Mouse (Mus musculus) forebrain, postnatal 0 days (tissue): ENCODE data around the gene Iqcn. TPM values are rescaled to one million over a fixed set of nuclear protein-coding genes. Genes with fewer than 3 reads are reported as not detected.

ENCODE experiments used
- ATAC-seq: fragments of 200-750 bp; cut with Nextera tagmentation; 2 replicates; pipeline ENCODE4 v1.8.0; 2017; ENCODE audit warnings: mild to moderate bottlenecking, moderate library complexity
- DNase-seq: peaks from one replicate; pipeline ENCODE4 v3.0.0-alpha.2; 2015
- H3K27ac ChIP-seq: fragments of 300-500 bp; sonication (generic); 2 replicates; pipeline ENCODE4 v1.5.1; 2014; ENCODE audit warnings: low read depth, mild to moderate bottlenecking, antibody characterized with exemption, low read length, moderate library complexity, mixed read lengths
- H3K27me3 ChIP-seq: fragments of 300-500 bp; sonication (generic); 2 replicates; pipeline ENCODE4 v1.6.1; 2014; ENCODE audit warnings: mild to moderate bottlenecking, low read length, mixed read lengths; ENCODE audit not compliant: insufficient read depth
- H3K36me3 ChIP-seq: fragments of 300-500 bp; sonication (generic); 2 replicates; pipeline ENCODE4 v1.6.1; 2014; ENCODE audit warnings: mild to moderate bottlenecking, moderate library complexity; ENCODE audit not compliant: insufficient read depth
- H3K4me1 ChIP-seq: fragments of 300-500 bp; sonication (generic); 2 replicates; pipeline ENCODE4 v1.6.1; 2014; ENCODE audit warnings: antibody characterized with exemption; ENCODE audit not compliant: insufficient read depth
- H3K4me2 ChIP-seq: fragments of 300-500 bp; sonication (generic); 2 replicates; pipeline ENCODE4 v1.6.1; 2014; ENCODE audit warnings: low read depth, mild to moderate bottlenecking, moderate library complexity
- H3K4me3 ChIP-seq: fragments of 300-500 bp; sonication (generic); 2 replicates; pipeline ENCODE4 v1.5.1; 2014; ENCODE audit warnings: low read depth, low read length, mixed read lengths
- H3K9ac ChIP-seq: fragments of 300-500 bp; sonication (generic); 2 replicates; pipeline ENCODE4 v1.6.1; 2014; ENCODE audit warnings: mild to moderate bottlenecking
- H3K9me3 ChIP-seq: fragments of 300-500 bp; sonication (generic); 2 replicates; pipeline ENCODE4 v1.6.1; 2016; ENCODE audit warnings: low read length
- CTCF ChIP-seq: sonication (generic); IDR thresholded peaks from 2 replicates; pipeline ENCODE4 v1.5.1; 2016; ENCODE audit warnings: antibody characterized with exemption, control low read depth, low read depth
- WGBS: fragments of 180-500 bp; shearing (Covaris S2); extraction: QIAGEN DNeasy Blood & Tissue Kit; methylation state at CpG from one replicate; pipeline ENCODE4 v1.1.7; 2014; 5-methylcytosine and 5-hydroxymethylcytosine counted together
- polyA plus RNA-seq: library from polyadenylated mRNA; unstranded; fragments of >200 nt; fragmentation: Nextera tagmentation; extraction: Ambion mirVana; gene quantifications from 2 replicates; pipeline ENCODE4 v1.2.1, GENCODE M21; 2015
- total RNA-seq: library from RNA; depleted of rRNA; stranded (reverse); fragments of >200 nt; gene quantifications from 2 replicates; pipeline ENCODE4 v1.2.3, GENCODE M21; 2014

Iqcn gene
- total and polyA plus RNA-seq, 2 experiments from 2014 or later = 0.08 to 0.33 TPM

DNA sequence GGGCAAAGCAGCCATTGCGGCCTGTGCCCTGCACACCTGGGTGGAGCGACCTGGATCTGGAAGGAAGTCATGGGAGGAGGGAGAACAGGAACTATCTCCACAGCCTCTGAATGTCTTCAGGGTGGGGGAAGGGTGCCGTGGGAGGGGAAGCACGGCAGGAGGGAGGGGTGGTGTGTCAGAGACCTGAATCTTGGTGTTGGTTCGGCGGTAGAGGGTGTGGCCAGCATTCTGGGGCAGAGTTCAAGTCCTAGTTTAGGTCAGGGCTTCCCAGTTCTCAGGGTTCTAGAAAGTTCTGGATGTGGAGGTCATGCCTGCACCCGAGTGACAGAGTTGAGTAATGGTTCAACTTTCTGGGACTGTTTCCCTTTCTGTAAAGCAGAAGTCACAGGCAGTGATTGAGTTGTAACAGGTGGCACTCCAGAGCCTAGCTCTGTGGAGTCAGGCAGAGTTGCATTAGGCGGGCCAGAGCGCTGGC, 16.6 kb downstream of the Iqcn start:
- Histone ChIP-seq H3K36me3 (no peaks in the 10 kb centered on the region), H3K4me3 (no peak overlapping the region), H3K9ac (no peak overlapping the region), H3K27me3 (0 out of 2 replicates have a peak, but pooled peaks cover 4% of the 10 kb centered on the region), H3K9me3 (no peaks in the 10 kb centered on the region), H3K27ac (no peak overlapping the region), H3K4me1 (no peaks in the 10 kb centered on the region), H3K4me2 (no peak overlapping the region)
- ATAC-seq = no peak
- 71% methylated on average over 9 of the region's 9 CpGs for WGBS
- TF ChIP-seq CTCF = no peak
- no peak for DNase-seq

DNA sequence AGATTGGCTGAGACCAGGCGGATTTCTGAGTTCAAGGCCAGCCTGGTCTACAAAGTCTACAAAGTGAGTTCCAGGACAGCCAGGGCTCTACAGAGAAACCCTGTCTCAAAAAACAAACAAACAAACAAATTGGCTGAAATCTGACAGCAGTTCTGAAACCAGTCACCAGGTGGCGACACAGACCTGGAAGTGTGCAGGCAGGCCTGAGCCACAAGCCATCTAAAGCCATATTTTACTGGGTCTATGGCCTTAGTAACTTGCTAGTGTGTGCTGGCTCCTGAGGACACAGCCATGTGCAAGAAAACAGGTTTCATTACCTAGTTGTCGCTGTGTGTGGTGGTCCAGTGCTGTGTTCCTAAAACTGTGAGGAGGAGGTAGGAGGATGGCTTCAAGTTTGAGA, 17.5 kb downstream of the Iqcn start:
- H3K27me3 ChIP-seq = 0 out of 2 replicates have a peak, but pooled peaks cover 4% of the 10 kb centered on the region
- H3K4me1 ChIP-seq = no peaks in the 10 kb centered on the region
- no peak overlapping the region for H3K27ac ChIP-seq
- no peaks in the 10 kb centered on the region for H3K36me3 ChIP-seq
- DNase-seq = peak; percentile 89
- H3K9me3 ChIP-seq = no peaks in the 10 kb centered on the region
- H3K9ac ChIP-seq = no peak overlapping the region
- H3K4me3 ChIP-seq = no peak overlapping the region
- H3K4me2 ChIP-seq = no peak overlapping the region
- peak; percentile 79 for ATAC-seq
- 7% methylated on average over 3 of the region's 3 CpGs for WGBS
- peak; percentile 97 for TF ChIP-seq CTCF

DNA sequence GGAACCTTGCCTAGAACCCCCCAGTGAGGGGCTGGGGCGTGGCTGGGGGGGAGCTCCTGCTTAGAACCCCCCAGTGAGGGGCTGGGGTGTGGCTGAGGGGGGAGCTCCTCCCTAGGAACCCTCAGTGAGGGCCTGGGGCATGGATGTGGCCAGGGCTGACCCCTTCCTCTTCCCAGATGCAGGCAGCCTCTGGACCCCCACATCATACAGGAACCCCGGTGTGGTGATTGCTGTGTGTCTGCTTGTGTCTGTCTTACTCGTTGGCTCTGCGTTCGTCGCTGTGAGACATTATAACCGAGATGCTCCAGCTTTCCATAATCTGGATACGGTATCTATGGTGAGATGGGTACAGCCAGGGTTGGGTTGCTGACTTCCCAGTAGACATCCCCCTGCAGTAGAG, 18.3 kb downstream of the Iqcn start:
- H3K27ac ChIP-seq = no peak overlapping the region
- no peak overlapping the region for H3K4me2 ChIP-seq
- 0 out of 2 replicates have a peak, but pooled peaks cover 4% of the 10 kb centered on the region for H3K27me3 ChIP-seq
- ATAC-seq (no peak), DNase-seq (no peak)
- no peaks in the 10 kb centered on the region for H3K36me3 ChIP-seq
- H3K4me3 ChIP-seq = no peak overlapping the region
- WGBS = 81% methylated on average over 8 of the region's 8 CpGs
- no peaks in the 10 kb centered on the region for H3K4me1 ChIP-seq
- no peaks in the 10 kb centered on the region for H3K9me3 ChIP-seq
- TF ChIP-seq CTCF = no peak
- H3K9ac ChIP-seq = no peak overlapping the region

- H3K4me2 ChIP-seq = no peak within 1 kb of the TSS
- ATAC-seq (no peak), DNase-seq (no peak)
- WGBS = 73% methylated on average over 7 of the region's 7 CpGs
- TF ChIP-seq CTCF = no peak
- H3K9ac ChIP-seq = no peak within 1 kb of the TSS
- no peaks in the 10 kb centered on the region for H3K4me1 ChIP-seq
- H3K4me3 ChIP-seq = no peak within 1 kb of the TSS
- no peaks in the 10 kb centered on the region for H3K9me3 ChIP-seq
- H3K36me3 ChIP-seq = no peaks in the 10 kb centered on the region
- peaks cover 11% of the 10 kb centered on the region; the same call in 1 of the 2 replicates for H3K27me3 ChIP-seq
- H3K27ac ChIP-seq = no peak within 1 kb of the TSS
Observed at GRCm38 (mm10) chr8:70723486-70724210, 20.4 kb downstream of the Iqcn start, which contains the start of gene Pde4c. Gene Pde4c, plus strand, starts transcription at chr8:70723720.

DNA sequence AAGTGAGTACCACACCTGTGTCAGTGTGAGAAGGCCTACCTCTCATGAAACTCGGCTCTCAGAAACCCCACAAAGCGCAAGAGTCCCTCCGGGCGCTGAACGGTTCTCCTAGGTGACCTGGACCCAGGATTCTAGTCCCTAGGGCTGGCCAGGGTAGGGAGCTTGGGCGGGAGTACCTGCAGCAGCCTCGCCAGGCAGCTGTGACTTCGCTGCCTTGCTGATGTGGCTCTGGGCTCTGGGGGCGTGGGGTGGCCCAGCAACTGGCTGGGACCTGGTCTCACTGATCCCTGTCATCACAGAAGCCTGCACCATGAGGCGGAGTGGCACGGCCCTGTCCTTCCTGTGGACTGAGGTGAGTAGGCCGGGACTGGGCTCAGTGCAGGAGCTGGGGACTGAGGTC, 21.0 kb downstream of the Iqcn start:
- DNase-seq = no peak
- Histone ChIP-seq H3K4me2 (no peak overlapping the region), H3K36me3 (no peaks in the 10 kb centered on the region), H3K9me3 (no peaks in the 10 kb centered on the region), H3K27ac (no peak overlapping the region), H3K27me3 (peaks cover 16% of the 10 kb centered on the region), H3K9ac (no peak overlapping the region), H3K4me3 (no peak overlapping the region), H3K4me1 (no peaks in the 10 kb centered on the region)
- ATAC-seq = no peak
- no peak for TF ChIP-seq CTCF
- WGBS = 83% methylated on average over 12 of the region's 12 CpGs

GRCm38 (mm10) chr8:70725792-70726447, 22.7 kb downstream of the Iqcn start:
- TF ChIP-seq CTCF = no peak
- no peak for DNase-seq
- H3K4me1 ChIP-seq = no peaks in the 10 kb centered on the region
- H3K9ac ChIP-seq = no peak overlapping the region
- H3K27ac ChIP-seq = no peak overlapping the region
- H3K4me2 ChIP-seq = no peak overlapping the region
- no peaks in the 10 kb centered on the region for H3K36me3 ChIP-seq
- ATAC-seq = no peak
- peaks cover 18% of the 10 kb centered on the region for H3K27me3 ChIP-seq
- WGBS = 35% methylated on average over 14 of the region's 14 CpGs
- no peak overlapping the region for H3K4me3 ChIP-seq
- H3K9me3 ChIP-seq = no peaks in the 10 kb centered on the region

DNA sequence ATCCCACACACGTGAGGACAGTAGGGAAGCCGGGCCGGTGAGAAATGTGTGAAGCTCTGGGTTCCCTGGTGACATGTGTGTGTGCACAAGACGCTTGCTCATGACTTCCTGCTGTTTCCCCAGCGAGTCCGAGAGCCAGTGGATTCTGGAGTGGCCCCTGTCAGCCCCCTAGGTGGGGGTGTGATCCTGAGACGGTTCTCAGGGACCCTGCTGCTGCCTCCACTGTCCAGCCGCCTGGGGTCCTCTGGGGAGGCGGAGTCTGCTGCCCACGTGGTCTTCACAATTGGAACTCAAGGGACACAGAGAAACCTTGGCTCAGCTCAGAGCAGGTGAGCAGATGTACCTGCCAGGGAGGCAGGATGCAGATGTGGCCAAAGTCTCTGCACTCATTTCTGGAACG, 23.5 kb downstream of the Iqcn start:
- no peak for TF ChIP-seq CTCF
- no peak overlapping the region for H3K27ac ChIP-seq
- 46% methylated on average over 11 of the region's 11 CpGs for WGBS
- peaks cover 18% of the 10 kb centered on the region for H3K27me3 ChIP-seq
- no peaks in the 10 kb centered on the region for H3K9me3 ChIP-seq
- H3K4me3 ChIP-seq = no peak overlapping the region
- no peaks in the 10 kb centered on the region for H3K36me3 ChIP-seq
- DNase-seq = no peak
- no peak overlapping the region for H3K4me2 ChIP-seq
- ATAC-seq = no peak
- H3K4me1 ChIP-seq = no peaks in the 10 kb centered on the region
- no peak overlapping the region for H3K9ac ChIP-seq
